In the genomic region with DNA sequence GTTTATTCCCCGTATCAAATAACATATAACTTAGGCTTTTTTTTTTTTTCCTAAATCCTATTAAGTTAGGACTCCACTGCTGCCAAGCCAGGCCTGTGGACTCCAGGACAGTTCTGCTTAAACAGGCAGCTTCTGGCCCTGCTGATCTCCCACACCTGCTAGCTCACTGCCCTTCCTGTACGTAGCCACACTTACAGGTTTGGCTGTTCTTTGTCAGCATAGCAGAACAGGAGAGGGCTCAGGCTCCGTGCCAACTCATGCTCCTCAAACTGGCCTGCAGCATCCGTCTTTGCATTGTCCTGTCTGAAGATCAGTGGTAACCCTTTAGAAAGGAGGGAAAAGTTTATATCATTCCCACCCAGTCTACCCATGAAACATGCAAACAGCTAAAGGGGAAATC, we compare ENCODE assay signal across 12 mouse cellular contexts.
"Had no signal": no experiment of that assay in that cellular context is flagged by ENCODE, and none has a peak within 500 bp of the region (broad histone marks: within the 10 kb centered on the region; RNA-seq: fewer than 3 reads in every experiment).

No protein-coding gene starts in this region.

- H3K4me2 ChIP-seq: liver, embryonic 13.5 days; midbrain, embryonic 11.5 days had no signal

- H3K9me3 ChIP-seq: liver, embryonic 13.5 days had no signal

- H3K9ac ChIP-seq: liver, embryonic 13.5 days had no signal

- H3K27ac ChIP-seq: kidney, postnatal 0 days; liver, embryonic 13.5 days had no signal

- H3K27me3 ChIP-seq: liver, embryonic 13.5 days had no signal

- DNase-seq: kidney, adult 2 months; left cerebral cortex, postnatal 4 days; liver, embryonic 13.5 days; lung, adult 2 months; lung, postnatal 14 days; lung, postnatal 4 days; midbrain, embryonic 14.5 days; thymus, adult 2 months; thymus, postnatal 14 days; thymus, postnatal 4 days had no signal

- H3K4me3 ChIP-seq: liver, embryonic 13.5 days had no signal

- H3K4me1 ChIP-seq: liver, embryonic 13.5 days had no signal
